Mouse (Mus musculus): ENCODE results near the gene Iqsec1.

DNA sequence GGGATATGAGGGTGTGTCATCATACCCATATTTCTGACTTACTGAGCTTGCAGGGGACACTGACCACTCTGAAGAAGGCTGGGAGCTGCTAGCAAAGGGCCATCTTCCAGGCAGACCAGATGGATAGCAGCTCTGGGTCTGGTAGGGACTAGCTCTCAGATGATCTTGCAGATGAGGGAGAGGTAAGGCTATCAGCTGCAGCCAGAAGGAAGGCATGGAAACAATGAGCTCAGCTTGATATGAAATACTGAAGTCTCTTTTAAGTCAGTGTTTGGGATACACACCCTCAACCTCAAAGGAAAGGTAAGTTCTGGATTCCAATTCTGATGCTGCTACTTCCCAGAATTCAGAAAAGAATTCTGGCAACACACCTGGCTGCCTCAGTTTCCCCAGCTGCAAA lies 239.5 kb downstream of the Iqsec1 start:
- TF ChIP-seq POLR2A (IDR thresholded peaks at IDR 0.05; ENCODE audit: low read depth, low read length) (no peak), CTCF (IDR thresholded peaks at IDR 0.05; ENCODE audit: extremely low read depth, insufficient read length, insufficient replicate concordance, low read depth, low read length) (no peak)
